Mouse (Mus musculus) lung, adult 10 weeks (tissue): ENCODE measurements around the gene Tex38. TPM values are rescaled to one million over a fixed set of nuclear protein-coding genes. Genes with fewer than 3 reads are reported as not detected.

ENCODE experiments used
- polyA plus RNA-seq: library from polyadenylated mRNA; stranded (reverse); fragments of 350-450 nt; fragmentation: Illumina TruSeq; extraction: RNeasy Lipid Tissue Mini Kit (QIAGEN cat#74804); gene quantifications from one replicate; pipeline ENCODE4 v1.2.3, GENCODE M21; 2014; ENCODE audit warnings: low read depth, low replicate concordance; ENCODE audit not compliant: insufficient read depth

Gene Tex38
- not detected for polyA plus RNA-seq

DNA sequence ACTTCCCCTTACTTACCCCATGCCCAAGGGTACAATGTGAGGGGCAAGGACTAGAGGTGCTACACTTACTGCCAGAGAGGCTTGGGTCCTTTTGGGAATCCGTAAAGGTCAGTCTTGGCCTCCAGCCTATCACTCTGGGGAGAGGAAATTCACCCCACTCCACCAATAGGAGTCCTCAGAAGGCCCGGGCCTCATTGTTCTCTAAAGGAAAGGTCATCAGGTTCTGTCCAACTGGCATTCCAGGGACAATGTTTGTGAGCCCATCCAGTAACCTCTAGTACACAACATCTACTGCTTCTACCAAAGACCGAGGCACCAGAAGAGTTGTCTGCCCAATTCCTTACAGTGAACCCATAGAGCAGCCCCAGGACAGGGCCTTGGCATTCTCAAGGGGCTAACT lies at the start of gene Tex38:
Gene Tex38 (minus strand): TSS at position 101 of the 400 bp plus-strand sequence.

GRCm38 (mm10) chr4:115827888-115828571 lies 47.2 kb upstream of the Tex38 start, which contains the start of gene Mob3c:
Mob3c (plus strand) TSS chr4:115828092.

GRCm38 (mm10) chr4:115784769-115785510 lies 4.1 kb upstream of the Tex38 start, which contains the start of gene Atpaf1:
Atpaf1 (plus strand) TSS chr4:115784812.

DNA sequence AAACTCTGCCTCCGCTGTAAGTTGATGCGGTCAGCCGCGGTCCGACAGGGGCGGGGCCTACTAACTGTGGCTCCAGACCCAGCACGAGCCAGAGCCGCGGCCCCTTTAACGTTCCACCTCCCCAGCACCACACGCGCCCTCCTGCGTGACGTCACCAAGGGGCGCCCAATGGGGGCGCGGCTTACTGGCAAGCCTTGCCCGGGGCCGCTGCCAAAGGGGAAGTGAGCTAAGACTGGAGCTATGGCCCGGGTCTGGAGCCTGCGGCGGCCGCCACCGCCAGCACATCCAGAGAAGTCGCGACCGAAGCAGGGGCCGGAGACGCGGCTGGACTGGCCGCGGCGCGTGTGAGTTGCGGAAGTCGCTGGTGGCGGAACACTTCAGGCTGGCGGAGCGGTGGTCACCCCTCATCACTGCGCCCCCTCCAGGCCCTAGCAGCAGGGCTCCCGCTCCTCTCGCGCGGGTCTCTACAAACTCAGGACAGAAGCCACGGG lies 43.2 kb downstream of the Tex38 start, which contains the start of gene Efcab14:
Gene Efcab14 (plus strand): TSS at position 194 of the 491 bp plus-strand sequence.

Other genes with a start within 250 kb of the Tex38 start
- gene Cyp4a31, start 217.4 kb downstream of the Tex38 start, polyA plus RNA-seq = not detected
- not detected for gene Cyp4a32, start 180.0 kb downstream of the Tex38 start, polyA plus RNA-seq
- gene Cyp4b1, start 133.3 kb downstream of the Tex38 start, polyA plus RNA-seq = 531 TPM
- gene Efcab14, start 43.3 kb downstream of the Tex38 start, polyA plus RNA-seq = 17.4 TPM
- gene Atpaf1, start 3.8 kb upstream of the Tex38 start, polyA plus RNA-seq = 16.7 TPM
- 9.3 TPM for gene Mob3c, start 47.1 kb upstream of the Tex38 start, polyA plus RNA-seq
- 17.4 TPM for gene Mknk1, start 58.2 kb upstream of the Tex38 start, polyA plus RNA-seq
- gene Kncn, start 103.4 kb upstream of the Tex38 start, polyA plus RNA-seq = not detected
- gene 6430628N08Rik, start 109.6 kb upstream of the Tex38 start, polyA plus RNA-seq = not detected
- not detected for gene Dmbx1, start 158.9 kb upstream of the Tex38 start, polyA plus RNA-seq
- gene Faah, start 236.9 kb upstream of the Tex38 start, polyA plus RNA-seq = 8.7 TPM